Mouse (Mus musculus) layer of hippocampus, adult 2 months (tissue): ENCODE results near the gene Tada2a. TPM values are rescaled to one million over a fixed set of nuclear protein-coding genes. Genes with fewer than 3 reads are reported as not detected.

Experiments
- DNase-seq, 2 experiments: peaks; one replicate each; pipeline ENCODE4 v3.0.0; 2022; ENCODE audit warnings: low spot score in 2 of 2
- H3K27ac ChIP-seq: fragments of 200-600 bp; 2 replicates; pipeline ENCODE4 v1.8.1; 2022
- H3K4me3 ChIP-seq: fragments of 200-600 bp; 2 replicates; pipeline ENCODE4 v1.8.1; 2022; ENCODE audit warnings: mild to moderate bottlenecking
- CTCF ChIP-seq: fragments of 200-600 bp; conservative IDR thresholded peaks from 2 replicates; pipeline ENCODE4 v1.8.1; 2022; ENCODE audit warnings: antibody characterized with exemption, mild to moderate bottlenecking, moderate library complexity
- total RNA-seq, 2 experiments: library from RNA; stranded (reverse); gene quantifications; 2 replicates each; pipeline ENCODE4 v1.2.3; 2021

Tada2a gene
- total RNA-seq, 2 experiments from 2014 or later: 33.0 to 33.8 TPM

DNA sequence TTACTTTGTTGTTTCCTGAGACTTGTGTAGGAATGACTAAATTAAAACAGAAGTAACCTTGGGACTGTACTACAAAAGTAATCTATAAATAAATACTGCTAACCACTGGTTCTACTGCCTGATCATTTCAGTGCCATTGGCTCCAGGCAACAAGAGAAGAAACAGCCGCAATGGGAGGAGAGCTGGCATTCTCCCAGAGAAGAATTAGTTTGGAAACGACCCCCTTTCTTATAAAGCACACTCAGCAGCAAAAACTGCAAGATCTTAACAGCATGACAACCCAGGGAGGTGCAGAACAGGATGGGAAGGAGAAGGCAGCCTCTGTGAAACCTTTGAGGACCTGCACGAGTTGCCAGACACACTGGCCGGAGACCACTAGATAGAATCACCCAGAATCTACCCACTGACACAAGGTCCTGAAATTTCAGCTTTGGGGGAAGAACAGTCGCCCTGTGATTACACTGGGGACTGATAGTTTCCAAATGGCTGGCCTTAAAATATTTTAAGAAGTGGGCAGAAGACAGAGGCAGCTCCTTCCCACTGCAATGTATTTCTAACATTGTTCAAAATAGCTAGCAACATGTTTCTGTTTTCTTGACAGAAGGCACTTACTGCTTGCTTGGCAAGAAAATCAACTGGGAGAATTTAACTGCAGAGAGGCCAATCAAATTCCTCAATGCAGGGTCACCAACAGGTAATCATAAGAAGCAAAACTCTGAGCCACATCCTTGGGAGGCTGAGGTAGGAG is 32.0 kb downstream of the Tada2a start:
- TF ChIP-seq CTCF: no peak
- Histone ChIP-seq H3K27ac (peak overlapping the region; percentile 74), H3K4me3 (no peak overlapping the region)
- peak; percentile 23 to 34 for DNase-seq

DNA sequence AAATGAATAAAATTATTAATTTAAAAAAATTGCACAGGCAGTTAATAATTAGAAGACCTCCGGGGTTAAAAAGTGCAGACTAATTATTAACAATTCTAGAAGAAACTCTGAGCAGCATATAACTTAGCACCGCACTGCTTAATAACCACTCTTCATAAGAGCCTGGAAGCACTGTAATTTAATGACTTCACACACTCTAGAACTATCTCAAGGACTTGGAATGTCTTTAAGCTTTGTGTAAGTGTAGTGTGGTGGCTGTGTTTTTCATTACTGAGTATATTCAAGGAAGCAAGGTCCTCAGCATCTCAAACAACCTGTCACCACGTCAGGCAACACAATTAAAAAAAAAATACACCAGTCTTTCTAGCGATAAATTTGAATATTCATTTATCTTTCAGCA is 34.3 kb downstream of the Tada2a start:
- no peak overlapping the region for H3K27ac ChIP-seq
- DNase-seq: no peak
- no peak for TF ChIP-seq CTCF
- no peak overlapping the region for H3K4me3 ChIP-seq

DNA sequence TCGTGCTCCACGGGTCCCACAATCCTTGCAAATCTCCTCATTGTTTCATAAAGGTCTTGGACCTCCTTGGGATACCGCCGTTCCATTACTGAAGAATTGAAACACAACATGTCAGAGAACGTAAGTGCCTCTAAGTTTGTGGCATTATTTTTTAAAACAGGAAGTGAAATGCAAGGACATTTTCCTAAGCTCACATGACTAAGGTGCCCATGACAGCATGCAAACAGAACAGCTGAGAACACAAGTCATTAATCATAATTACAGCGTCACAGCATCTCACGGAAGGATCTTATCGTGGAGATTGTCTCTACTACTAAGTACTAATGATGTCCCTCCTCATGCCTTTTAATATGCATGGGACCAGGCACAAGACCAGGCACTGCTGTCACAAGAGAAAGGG is 38.8 kb downstream of the Tada2a start:
- TF ChIP-seq CTCF: no peak
- no peak for DNase-seq
- Histone ChIP-seq H3K4me3 (no peak overlapping the region), H3K27ac (no peak overlapping the region)

DNA sequence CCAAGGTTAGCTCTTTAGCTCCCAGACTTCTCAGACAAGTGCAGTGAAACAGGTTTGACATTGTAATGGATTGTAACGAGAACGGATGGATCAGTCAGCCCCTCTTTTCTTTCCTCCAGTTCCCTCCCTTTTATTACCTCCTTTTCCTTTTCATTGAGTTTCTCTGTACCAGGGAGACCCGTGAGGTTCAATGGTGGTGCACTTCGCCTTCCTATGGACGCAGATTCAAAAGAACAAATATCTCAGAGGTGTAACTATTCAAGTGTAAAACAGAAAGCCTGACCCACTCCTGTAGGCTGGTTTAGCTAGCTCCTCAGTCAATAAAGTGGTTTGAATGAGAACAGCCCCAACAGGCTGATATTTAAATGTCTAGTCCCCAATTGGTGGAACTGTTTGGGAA is 47.5 kb downstream of the Tada2a start:
- H3K4me3 ChIP-seq: no peak overlapping the region
- TF ChIP-seq CTCF: no peak
- DNase-seq: no peak
- H3K27ac ChIP-seq: no peak overlapping the region

DNA sequence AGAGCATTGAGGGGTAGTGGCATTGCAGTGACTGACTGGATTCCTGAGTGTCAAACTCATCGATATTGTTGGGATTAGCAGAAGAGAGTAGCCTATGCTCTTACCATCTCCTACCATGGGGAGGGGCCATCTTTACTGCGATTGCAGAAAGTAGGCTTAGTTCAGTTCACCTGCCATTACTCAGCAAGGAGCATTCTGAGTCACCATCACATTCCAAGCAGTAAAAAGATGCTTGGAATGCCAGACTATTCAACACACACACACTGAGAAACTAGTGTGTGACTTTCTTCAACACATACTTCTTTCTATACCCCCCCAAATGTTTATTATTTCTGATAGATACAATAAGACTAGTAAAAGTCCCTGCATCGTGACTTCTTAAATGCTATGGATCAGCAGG is 49.1 kb downstream of the Tada2a start:
- no peak for TF ChIP-seq CTCF
- Histone ChIP-seq H3K27ac (no peak overlapping the region), H3K4me3 (no peak overlapping the region)
- no peak for DNase-seq

DNA sequence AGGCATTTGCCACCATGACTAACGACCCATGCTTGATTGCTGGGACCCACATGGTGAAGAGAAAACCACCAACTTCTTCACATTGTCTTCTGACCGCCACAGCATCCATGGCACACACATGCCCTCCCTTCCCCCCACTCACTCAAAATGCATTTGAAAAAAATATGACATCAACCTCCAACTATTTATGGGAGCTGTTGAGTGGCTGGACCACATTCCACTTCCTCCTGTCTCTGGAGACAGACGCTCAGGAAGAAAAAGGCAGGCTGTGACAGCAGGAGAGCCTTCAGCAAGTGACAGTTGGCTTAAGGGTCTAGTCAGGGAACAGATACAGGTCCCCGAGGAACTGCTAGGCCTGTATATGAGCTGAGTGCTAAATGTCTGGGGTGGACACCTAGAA is 49.5 kb downstream of the Tada2a start:
- Histone ChIP-seq H3K4me3 (no peak overlapping the region), H3K27ac (no peak overlapping the region)
- no peak for TF ChIP-seq CTCF
- DNase-seq: no peak

DNA sequence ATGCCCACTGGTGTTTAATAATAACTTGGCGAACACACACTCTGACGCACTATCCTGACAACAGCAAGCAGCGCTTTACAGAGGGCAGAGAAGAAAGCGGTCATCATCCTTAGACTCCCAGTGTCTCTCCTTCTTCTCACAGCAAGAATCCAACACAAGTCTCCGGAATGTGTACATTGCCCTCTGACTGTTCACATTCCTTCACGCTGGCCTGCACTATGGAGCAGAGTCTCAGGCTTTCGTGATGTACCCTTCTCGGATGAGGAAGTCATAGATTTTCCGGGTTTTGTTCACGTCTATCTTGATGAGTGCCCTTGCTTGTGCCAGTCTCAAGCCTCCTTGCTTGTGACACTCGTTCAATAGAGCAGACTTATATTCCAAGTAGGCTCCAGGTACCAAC is 50.0 kb downstream of the Tada2a start:
- DNase-seq: no peak
- H3K27ac ChIP-seq: no peak overlapping the region
- no peak for TF ChIP-seq CTCF
- no peak overlapping the region for H3K4me3 ChIP-seq

DNA sequence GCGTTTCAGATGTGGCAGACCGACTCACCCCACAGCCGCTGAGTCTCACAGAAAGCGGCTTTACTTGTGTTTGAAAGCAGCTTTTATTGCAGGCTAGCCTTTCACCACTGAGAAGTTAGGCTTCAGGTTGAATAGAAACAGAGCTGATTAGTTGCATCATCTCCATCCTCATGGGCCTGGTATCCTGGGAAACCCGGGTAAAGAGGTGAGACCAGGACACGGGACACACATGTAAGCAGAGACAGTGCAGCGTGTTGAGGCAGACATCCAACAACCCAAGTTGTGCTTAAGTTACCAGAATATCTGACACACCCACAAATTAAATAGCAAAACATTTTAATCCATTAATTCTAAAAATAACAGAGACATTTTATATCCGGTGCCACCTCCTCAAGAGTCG is 50.8 kb downstream of the Tada2a start:
- no peak overlapping the region for H3K4me3 ChIP-seq
- no peak for TF ChIP-seq CTCF
- peak overlapping the region; percentile 43; the same call in 1 of the 2 replicates for H3K27ac ChIP-seq
- DNase-seq: no peak

DNA sequence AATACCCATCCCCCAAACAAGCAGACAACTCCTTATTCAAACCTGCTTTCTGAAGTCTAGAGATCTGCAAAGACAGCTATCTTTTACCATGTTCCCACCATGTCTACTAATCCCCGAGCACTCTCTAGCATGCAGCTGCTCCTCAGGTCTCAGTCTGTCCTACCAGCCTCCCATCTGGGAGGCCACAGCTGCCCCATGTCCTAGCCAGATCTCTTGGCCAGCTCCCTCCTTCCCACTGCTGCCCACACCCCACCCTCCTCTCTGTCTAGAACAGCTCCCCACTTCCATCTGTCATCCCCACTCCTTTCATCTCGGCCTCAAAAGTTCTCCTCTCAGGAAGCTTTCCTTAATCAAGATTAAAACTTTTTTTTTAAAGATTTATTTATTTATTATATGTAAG is 52.4 kb downstream of the Tada2a start:
- Histone ChIP-seq H3K4me3 (no peak overlapping the region), H3K27ac (peak overlapping the region; percentile 29; the same call in 1 of the 2 replicates)
- no peak for TF ChIP-seq CTCF
- no peak for DNase-seq

DNA sequence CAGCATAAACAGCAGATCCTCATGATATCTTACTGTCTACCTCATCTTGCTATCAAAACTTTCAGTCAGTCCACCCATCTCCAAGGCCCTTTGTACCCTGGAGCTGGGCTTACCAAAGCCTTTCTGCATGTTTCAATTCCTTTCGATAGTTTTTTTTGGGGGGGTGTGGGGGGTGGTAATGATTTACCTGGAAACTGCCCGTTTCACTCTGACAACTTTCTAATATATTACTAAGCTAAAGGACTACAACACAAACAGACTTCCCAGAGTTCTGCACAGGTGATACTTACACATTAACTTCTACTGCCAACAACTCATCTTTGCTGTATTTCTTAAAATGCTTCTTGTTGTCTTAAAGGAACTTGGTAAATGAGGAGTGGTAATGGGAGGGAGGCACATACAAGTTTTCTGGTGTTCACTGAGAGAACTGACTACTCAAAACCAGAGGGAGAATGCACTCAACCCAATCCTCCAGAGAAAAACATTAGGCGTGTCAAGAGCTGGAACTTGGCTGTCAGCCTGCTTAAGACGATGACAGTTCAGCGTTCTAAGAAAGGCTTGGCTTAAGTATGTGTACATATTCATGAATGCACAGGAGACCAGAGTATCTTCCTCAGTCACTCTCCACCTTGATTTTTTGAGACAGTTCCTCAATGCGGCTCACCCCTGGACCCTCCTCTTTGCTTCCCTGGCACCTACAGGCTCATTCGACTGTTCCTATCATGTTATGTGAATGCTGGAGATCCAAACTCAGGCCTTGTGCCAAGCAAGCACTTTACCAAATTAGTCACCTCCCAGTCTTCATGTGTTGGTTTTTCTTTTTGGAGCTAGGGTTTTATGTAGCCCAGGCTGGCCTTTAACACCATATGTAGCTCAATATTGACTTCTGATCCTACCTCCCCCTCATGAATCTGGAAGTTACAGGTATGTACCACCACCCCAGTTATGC is 55.3 kb downstream of the Tada2a start:
- Histone ChIP-seq H3K4me3 (no peak overlapping the region), H3K27ac (peak overlapping the region; percentile 70)
- TF ChIP-seq CTCF: no peak
- no peak for DNase-seq

DNA sequence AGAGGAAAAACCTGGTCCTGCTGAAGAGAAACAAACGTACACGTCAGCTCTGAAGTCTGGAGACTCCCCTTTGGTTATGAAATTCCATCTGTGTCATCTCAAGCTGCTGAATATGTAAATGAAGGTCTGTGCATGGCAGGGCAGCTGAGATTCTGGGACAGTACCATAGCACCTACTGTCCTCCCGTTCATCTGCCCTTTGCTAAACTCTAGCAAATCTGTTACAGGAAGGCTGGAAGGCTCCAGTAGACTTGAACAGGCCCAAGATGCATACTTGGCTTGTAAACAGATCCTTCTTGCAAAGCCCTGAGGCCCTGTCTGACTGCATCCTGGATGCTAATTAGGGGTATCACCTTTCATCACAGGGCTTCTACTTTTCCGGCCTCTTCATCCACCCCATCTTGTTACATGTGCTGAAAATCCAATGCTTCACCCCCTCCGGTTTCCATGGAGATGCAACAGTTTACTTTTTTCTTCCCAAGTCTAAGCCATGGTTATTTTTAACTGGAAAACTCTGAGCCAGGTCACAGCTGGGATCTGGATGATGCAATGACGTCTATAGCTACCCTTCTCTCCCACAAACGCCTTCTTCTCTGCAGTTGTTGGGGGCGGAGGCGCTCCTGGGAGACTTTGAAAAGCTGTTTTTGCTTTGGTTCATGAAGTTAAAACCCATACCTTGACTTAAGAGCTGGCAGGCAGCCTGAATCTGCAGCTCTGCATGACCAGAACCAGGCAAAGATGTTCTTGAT is 56.3 kb downstream of the Tada2a start:
- Histone ChIP-seq H3K4me3 (no peak overlapping the region), H3K27ac (peak overlapping the region; percentile 70)
- TF ChIP-seq CTCF: no peak
- peak in 1 of 2 experiments; percentile 55 for DNase-seq

DNA sequence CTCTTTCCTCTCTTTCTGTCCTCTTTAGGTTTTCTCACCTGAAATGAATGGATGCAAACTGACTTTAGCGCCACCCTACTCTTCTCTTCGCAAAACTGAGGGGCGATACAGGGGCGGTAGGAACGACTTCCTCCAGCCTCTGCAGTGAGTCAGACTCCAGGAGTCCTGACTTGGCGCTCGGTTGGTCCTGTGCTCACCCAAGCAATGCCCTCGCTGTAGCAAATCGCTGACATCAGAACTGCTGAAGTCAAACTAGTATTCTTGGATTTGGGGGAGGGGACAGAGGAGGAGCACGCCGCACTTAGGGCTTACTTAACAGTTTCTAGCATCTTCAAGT is 60.4 kb downstream of the Tada2a start, which contains the start of gene Dusp14:
Gene Dusp14 (minus strand): TSS at position 228 of the 337 bp plus-strand sequence.
- H3K4me3 ChIP-seq: peak within 1 kb of the TSS; percentile 86
- no peak for DNase-seq
- TF ChIP-seq CTCF: no peak
- peak within 1 kb of the TSS; percentile 93 for H3K27ac ChIP-seq
